Mouse (Mus musculus): ENCODE data around the gene Slc24a3. TPM values are rescaled to one million over a fixed set of nuclear protein-coding genes. Genes with fewer than 3 reads are reported as not detected.

Slc24a3 gene
- polyA plus RNA-seq, 1 experiment, result 20.5 TPM

- TF ChIP-seq CTCF (IDR thresholded peaks at IDR 0.05; ENCODE audit: borderline replicate concordance, extremely low read depth, insufficient read depth, insufficient read length), result no peak
- TF ChIP-seq POLR2A (IDR thresholded peaks at IDR 0.05; ENCODE audit: borderline replicate concordance, extremely low read depth, insufficient read depth, insufficient read length, poor library complexity, severe bottlenecking), result no peak
Measured at GRCm38 (mm10) chr2:145373803-145374202, 206.2 kb downstream of the Slc24a3 start.

GRCm38 (mm10) chr2:145382908-145383770, 215.6 kb downstream of the Slc24a3 start:
- DNase-seq (ENCODE audit: low read depth), result peak; percentile 90
- TF ChIP-seq POLR2A (IDR thresholded peaks at IDR 0.05; ENCODE audit: borderline replicate concordance, extremely low read depth, insufficient read depth, insufficient read length, poor library complexity, severe bottlenecking) (no peak), CTCF (IDR thresholded peaks at IDR 0.05; ENCODE audit: borderline replicate concordance, extremely low read depth, insufficient read depth, insufficient read length) (no peak)

More at GRCm38 (mm10) chr2:145373803-145374202, 206.2 kb downstream of the Slc24a3 start:
- no peak for DNase-seq (ENCODE audit: low read depth)

GRCm38 (mm10) chr2:145384221-145384620, 216.7 kb downstream of the Slc24a3 start:
- no peak for DNase-seq (ENCODE audit: low read depth)
- TF ChIP-seq POLR2A (IDR thresholded peaks at IDR 0.05; ENCODE audit: borderline replicate concordance, extremely low read depth, insufficient read depth, insufficient read length, poor library complexity, severe bottlenecking) (no peak), CTCF (IDR thresholded peaks at IDR 0.05; ENCODE audit: borderline replicate concordance, extremely low read depth, insufficient read depth, insufficient read length) (no peak)

- no peak for TF ChIP-seq CTCF (IDR thresholded peaks at IDR 0.05; ENCODE audit: borderline replicate concordance, extremely low read depth, insufficient read depth, insufficient read length)
- no peak for TF ChIP-seq POLR2A (IDR thresholded peaks at IDR 0.05; ENCODE audit: borderline replicate concordance, extremely low read depth, insufficient read depth, insufficient read length, poor library complexity, severe bottlenecking)
- DNase-seq (ENCODE audit: low read depth), result no peak
Measured at GRCm38 (mm10) chr2:145385220-145385619, 217.7 kb downstream of the Slc24a3 start.

DNA sequence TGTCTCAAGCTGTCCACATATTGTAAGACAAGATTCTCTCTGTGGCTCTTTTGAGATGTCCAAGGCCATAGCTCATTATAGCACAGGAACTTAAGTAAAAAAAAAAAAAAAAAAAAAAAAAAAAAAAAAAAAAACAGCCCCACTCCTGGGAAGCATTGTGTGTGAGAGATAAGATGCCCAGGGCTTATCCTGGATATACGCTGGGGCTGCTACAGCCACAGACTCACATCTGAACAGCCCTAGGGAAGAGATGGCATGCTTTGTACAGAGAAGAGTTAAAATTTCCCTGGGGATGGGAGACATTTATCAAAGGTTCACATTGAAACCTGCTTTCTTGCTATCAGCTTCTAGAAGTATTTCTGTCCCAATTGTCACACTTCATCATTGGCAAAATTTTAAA, 218.2 kb downstream of the Slc24a3 start:
- no peak for DNase-seq (ENCODE audit: low read depth)
- no peak for TF ChIP-seq CTCF (IDR thresholded peaks at IDR 0.05; ENCODE audit: borderline replicate concordance, extremely low read depth, insufficient read depth, insufficient read length)
- no peak for TF ChIP-seq POLR2A (IDR thresholded peaks at IDR 0.05; ENCODE audit: borderline replicate concordance, extremely low read depth, insufficient read depth, insufficient read length, poor library complexity, severe bottlenecking)

GRCm38 (mm10) chr2:145395804-145396203, 228.2 kb downstream of the Slc24a3 start:
- TF ChIP-seq CTCF (IDR thresholded peaks at IDR 0.05; ENCODE audit: borderline replicate concordance, extremely low read depth, insufficient read depth, insufficient read length) (no peak), POLR2A (IDR thresholded peaks at IDR 0.05; ENCODE audit: borderline replicate concordance, extremely low read depth, insufficient read depth, insufficient read length, poor library complexity, severe bottlenecking) (no peak)
- no peak for DNase-seq (ENCODE audit: low read depth)

DNA sequence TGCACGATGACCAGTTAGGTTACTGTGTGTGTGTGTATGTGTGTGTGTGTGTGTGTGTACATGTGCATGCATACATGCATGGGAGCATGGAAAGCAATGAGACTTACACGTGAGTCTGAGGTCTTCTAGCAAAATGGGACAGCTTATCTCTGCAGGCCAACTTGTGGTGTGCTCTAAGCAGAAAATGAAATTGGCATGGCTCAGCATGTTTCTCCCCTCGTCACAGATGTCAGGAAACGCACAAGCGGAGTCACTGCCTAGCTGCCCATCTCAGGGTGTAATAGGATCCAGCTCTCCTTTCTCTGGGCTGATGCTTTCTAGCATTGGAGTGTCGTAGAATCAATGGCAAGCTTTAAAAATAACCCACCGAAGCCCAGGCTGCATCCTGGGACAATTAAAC, 229.0 kb downstream of the Slc24a3 start:
- peak; percentile 62 for DNase-seq (ENCODE audit: low read depth)
- TF ChIP-seq CTCF (IDR thresholded peaks at IDR 0.05; ENCODE audit: borderline replicate concordance, extremely low read depth, insufficient read depth, insufficient read length), result no peak
- TF ChIP-seq POLR2A (IDR thresholded peaks at IDR 0.05; ENCODE audit: borderline replicate concordance, extremely low read depth, insufficient read depth, insufficient read length, poor library complexity, severe bottlenecking), result no peak

- DNase-seq (ENCODE audit: low read depth), result peak; percentile 63
- TF ChIP-seq CTCF (IDR thresholded peaks at IDR 0.05; ENCODE audit: borderline replicate concordance, extremely low read depth, insufficient read depth, insufficient read length) (no peak), POLR2A (IDR thresholded peaks at IDR 0.05; ENCODE audit: borderline replicate concordance, extremely low read depth, insufficient read depth, insufficient read length, poor library complexity, severe bottlenecking) (no peak)
Measured at GRCm38 (mm10) chr2:145397456-145398206, 230.1 kb downstream of the Slc24a3 start.

- no peak for TF ChIP-seq CTCF (IDR thresholded peaks at IDR 0.05; ENCODE audit: borderline replicate concordance, extremely low read depth, insufficient read depth, insufficient read length)
- TF ChIP-seq POLR2A (IDR thresholded peaks at IDR 0.05; ENCODE audit: borderline replicate concordance, extremely low read depth, insufficient read depth, insufficient read length, poor library complexity, severe bottlenecking), result no peak
Measured at GRCm38 (mm10) chr2:145401240-145401805, 233.8 kb downstream of the Slc24a3 start.

GRCm38 (mm10) chr2:145401996-145402395, 234.4 kb downstream of the Slc24a3 start:
- DNase-seq (ENCODE audit: low read depth), result no peak
- TF ChIP-seq POLR2A (IDR thresholded peaks at IDR 0.05; ENCODE audit: borderline replicate concordance, extremely low read depth, insufficient read depth, insufficient read length, poor library complexity, severe bottlenecking) (no peak), CTCF (IDR thresholded peaks at IDR 0.05; ENCODE audit: borderline replicate concordance, extremely low read depth, insufficient read depth, insufficient read length) (no peak)

More at GRCm38 (mm10) chr2:145401240-145401805, 233.8 kb downstream of the Slc24a3 start:
- DNase-seq (ENCODE audit: low read depth), result peak; percentile 59

Measured in brain, embryonic 14.5 days (tissue).